ENCODE assay signal across 12 mouse cellular contexts in the genomic region with DNA sequence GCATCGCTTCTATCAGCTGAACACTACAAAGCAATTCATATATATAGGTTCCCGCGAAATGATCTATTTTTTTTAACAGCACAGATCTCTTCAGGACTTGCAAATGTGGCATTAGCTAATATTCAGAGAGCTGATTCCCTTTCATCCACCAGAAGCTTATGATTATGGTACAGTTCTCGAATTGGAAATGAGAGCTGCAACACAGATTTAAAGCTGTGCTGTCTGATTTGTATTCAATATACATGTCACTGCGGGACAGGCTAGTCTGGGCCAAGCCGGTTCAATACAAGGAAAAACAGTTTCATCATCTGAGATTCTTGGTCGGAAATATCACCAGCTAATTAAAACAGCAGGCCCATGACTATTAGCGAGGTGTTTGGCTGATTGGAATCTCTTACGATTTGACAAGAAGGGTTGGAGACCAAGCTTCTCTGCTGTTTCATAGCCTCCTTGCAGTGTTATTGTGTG.
DNase-seq lines count a peak whose midpoint lies in the region; ATAC-seq and TF ChIP-seq lines count a peak whose summit lies in the region.
"Had no signal": no experiment of that assay in that cellular context is flagged by ENCODE, and none has a peak within 500 bp of the region (broad histone marks: within the 10 kb centered on the region; RNA-seq: fewer than 3 reads in every experiment).

No protein-coding gene starts in this region.

- TF ChIP-seq CTCF in lung, postnatal 0 days (IDR thresholded peaks at IDR 0.05): no peak
- TF ChIP-seq CTCF in forebrain, postnatal 0 days (IDR thresholded peaks at IDR 0.05; ENCODE audit: low read depth): no peak

- H3K4me1 ChIP-seq in lung, postnatal 0 days (ENCODE audit: insufficient read depth, low read depth, low read length): no peaks in the 10 kb centered on the region
- H3K4me1 ChIP-seq in forebrain, postnatal 0 days (ENCODE audit: insufficient read depth): peaks cover 8% of the 10 kb centered on the region
- 0 out of 2 replicates have a peak, but pooled peaks cover 3% of the 10 kb centered on the region for H3K4me1 ChIP-seq in limb, embryonic 15.5 days

- H3K9me3 ChIP-seq in lung, postnatal 0 days (ENCODE audit: low read length): no peaks in the 10 kb centered on the region
- 0 out of 2 replicates have a peak, but pooled peaks cover 3% of the 10 kb centered on the region for H3K9me3 ChIP-seq in forebrain, postnatal 0 days (ENCODE audit: low read length)
- H3K9me3 ChIP-seq in limb, embryonic 15.5 days: no peaks in the 10 kb centered on the region

- H3K36me3 ChIP-seq in lung, postnatal 0 days (ENCODE audit: insufficient read depth, low read length): no peaks in the 10 kb centered on the region
- no peaks in the 10 kb centered on the region for H3K36me3 ChIP-seq in forebrain, postnatal 0 days (ENCODE audit: insufficient read depth)
- H3K36me3 ChIP-seq in limb, embryonic 15.5 days: no peaks in the 10 kb centered on the region

- H3K27me3 ChIP-seq in lung, postnatal 0 days (replicated peaks; ENCODE audit: insufficient read depth, low read length): no peaks in the 10 kb centered on the region
- no peaks in the 10 kb centered on the region for H3K27me3 ChIP-seq in forebrain, postnatal 0 days (ENCODE audit: insufficient read depth, low read length)
- H3K27me3 ChIP-seq in limb, embryonic 15.5 days: no peaks in the 10 kb centered on the region

- ATAC-seq in lung, postnatal 0 days: no peak
- peak; percentile 48 for ATAC-seq in forebrain, postnatal 0 days
- ATAC-seq in limb, embryonic 15.5 days (ENCODE audit: insufficient number of reproducible peaks, low FRiP score, low TSS enrichment, low read depth): no peak
- ATAC-seq: liver, postnatal 0 days had no signal

- no peak overlapping the region for H3K4me3 ChIP-seq in lung, postnatal 0 days (ENCODE audit: low read depth, low read length)
- H3K4me3 ChIP-seq in forebrain, postnatal 0 days (ENCODE audit: low read depth, low read length): no peak overlapping the region
- H3K4me3 ChIP-seq in limb, embryonic 15.5 days: no peak overlapping the region
- H3K4me3 ChIP-seq: gastrocnemius, adult 2 months had no signal

- peak; percentile 30 for DNase-seq in lung, postnatal 0 days (ENCODE audit: low spot score)
- no peak for DNase-seq in lung, postnatal 25 days (ENCODE audit: low spot score)
- peak; percentile 16 for DNase-seq in forebrain, postnatal 0 days
- DNase-seq in testis, postnatal 10 days (ENCODE audit: low spot score): no peak
- DNase-seq in kidney, postnatal 25 days: no peak
- DNase-seq in left cerebral cortex, postnatal 10 days (ENCODE audit: extremely low spot score in 1 of 2, low spot score in 2 of 2): no peak
- DNase-seq: cerebellum, postnatal 14 days; gastrocnemius, adult 2 months; heart, postnatal 36 days; kidney, adult 2 months; liver, postnatal 0 days had no signal

- no peak overlapping the region for H3K27ac ChIP-seq in lung, postnatal 0 days (ENCODE audit: low read length)
- H3K27ac ChIP-seq in forebrain, postnatal 0 days (ENCODE audit: low read depth, low read length): 0 out of 2 replicates have a peak overlapping the region, but pooled peaks have one; percentile 11
- H3K27ac ChIP-seq in limb, embryonic 15.5 days: 0 out of 2 replicates have a peak overlapping the region, but pooled peaks have one; percentile 11
- H3K27ac ChIP-seq: gastrocnemius, adult 2 months had no signal

- TF ChIP-seq EP300 in lung, postnatal 0 days (IDR thresholded peaks at IDR 0.05): no peak

- WGBS in lung, postnatal 0 days: 69% methylated on average over 9 of the region's 9 CpGs
- WGBS in forebrain, postnatal 0 days: 28% methylated on average over 9 of the region's 9 CpGs
- 28% methylated on average over 9 of the region's 9 CpGs for WGBS in limb, embryonic 15.5 days

- intact Hi-C loops in left cerebral cortex, postnatal 10 days (cut with DNase I): no loop called here

- no peak overlapping the region for H3K9ac ChIP-seq in lung, postnatal 0 days (replicated peaks; ENCODE audit: low read depth)
- H3K9ac ChIP-seq in forebrain, postnatal 0 days: no peak overlapping the region
- no peak overlapping the region for H3K9ac ChIP-seq in limb, embryonic 15.5 days
- H3K9ac ChIP-seq: liver, postnatal 0 days had no signal

- H3K4me2 ChIP-seq in lung, postnatal 0 days (replicated peaks; ENCODE audit: low read depth, low read length): no peak overlapping the region
- no peak overlapping the region for H3K4me2 ChIP-seq in forebrain, postnatal 0 days (ENCODE audit: low read depth)
- no peak overlapping the region for H3K4me2 ChIP-seq in limb, embryonic 15.5 days

Comparison
In these comparisons a context has a peak if more than half of its experiments do, and no peak if none do; other contexts are left out.
1. DNase-seq: peak in lung, postnatal 0 days (single experiment) and forebrain, postnatal 0 days (single experiment); none in lung, postnatal 25 days (single experiment), testis, postnatal 10 days (single experiment), kidney, postnatal 25 days (0 of 2) and left cerebral cortex, postnatal 10 days (0 of 2).